Mouse (Mus musculus): ENCODE results near the gene Dpf2. TPM values are rescaled to one million over a fixed set of nuclear protein-coding genes. Genes with fewer than 3 reads are reported as not detected.
A peak's percentile ranks its signal among the peaks of the same experiment; 100 is the strongest.

The Dpf2 gene
- polyA plus RNA-seq, 1 experiment from 2014 or later = 109 TPM

DNA sequence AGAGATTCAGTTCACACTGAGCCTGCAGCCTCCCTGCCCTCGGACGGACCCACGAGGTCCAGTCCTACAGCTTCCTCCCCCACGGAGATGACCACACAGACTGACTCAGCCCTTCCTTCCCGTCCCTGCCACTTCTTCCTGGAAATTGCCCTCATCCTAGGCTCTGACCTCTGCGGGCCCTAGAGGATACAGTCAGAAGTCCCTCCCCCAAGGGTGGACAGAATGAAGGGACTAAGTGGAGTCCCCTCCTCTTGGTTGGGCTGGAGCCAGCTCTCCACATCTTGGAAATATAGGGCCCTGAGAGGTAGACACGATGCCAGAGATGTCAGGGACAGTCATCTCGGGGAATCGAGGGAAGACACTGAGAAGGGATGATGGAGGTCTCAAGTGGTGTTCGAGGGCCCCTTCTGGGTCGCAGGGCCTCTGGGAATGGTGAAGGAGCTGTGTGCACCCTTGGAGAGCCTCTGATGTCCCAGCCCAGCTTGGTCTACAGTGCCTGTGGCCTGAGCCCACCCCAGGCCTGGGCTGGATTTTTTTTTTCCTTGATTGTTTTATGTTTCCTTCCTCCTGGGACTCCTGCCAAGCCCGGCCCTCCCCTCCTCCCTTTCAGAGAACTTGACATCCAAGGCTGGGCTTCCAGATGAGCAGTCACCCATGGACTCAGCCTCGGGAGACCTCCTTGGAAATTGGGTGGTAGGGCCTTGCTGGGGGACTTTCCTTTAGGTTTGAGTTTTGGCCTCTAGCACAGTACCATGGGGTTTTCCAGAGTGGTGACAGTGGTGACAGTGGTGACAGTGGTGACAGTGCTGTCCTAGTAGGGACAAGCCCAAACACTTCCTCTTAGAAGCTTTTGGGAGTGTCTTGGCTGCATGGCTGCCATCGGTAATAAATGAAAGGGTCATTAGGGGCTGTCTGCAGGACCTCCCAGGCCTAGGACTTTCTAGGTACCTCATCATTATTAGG is 17.1 kb upstream of the Dpf2 start:
- Histone ChIP-seq H3K4me1 (replicated peaks) (peaks cover 38% of the 10 kb centered on the region), H3K4me3 (replicated peaks) (no peak overlapping the region), H3K27ac (peak overlapping the region; percentile 57), H3K4me2 (replicated peaks) (peak overlapping the region; percentile 4; the same call in 1 of the 2 replicates), H3K9me3 (no peaks in the 10 kb centered on the region), H3K36me3 (no peaks in the 10 kb centered on the region), H3K27me3 (replicated peaks) (no peaks in the 10 kb centered on the region), H3K9ac (no peak overlapping the region)
- peak; percentile 56 for ATAC-seq
- WGBS = 46% methylated on average over 14 of the region's 14 CpGs

DNA sequence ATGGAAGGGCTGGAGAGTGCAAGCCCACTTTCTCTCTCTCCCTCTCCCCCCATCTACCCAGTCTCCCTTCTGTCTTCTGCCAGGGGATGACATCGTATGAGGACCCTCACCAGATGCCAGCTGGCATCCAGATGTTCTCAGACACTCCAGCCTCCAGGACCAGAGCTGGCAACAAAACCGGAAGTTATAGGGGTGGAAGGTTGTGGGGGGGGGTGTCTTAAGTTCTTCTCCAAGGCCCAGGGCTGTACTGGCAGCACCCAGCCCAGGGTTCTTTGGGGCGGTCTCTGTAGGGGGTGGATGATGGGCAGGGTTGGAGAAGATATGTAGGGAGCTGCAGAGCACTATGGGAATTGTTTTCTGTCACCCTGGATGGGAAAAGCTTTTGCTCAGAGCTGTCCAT is 15.7 kb upstream of the Dpf2 start:
- H3K27ac ChIP-seq = no peak overlapping the region
- WGBS = 35% methylated on average over 3 of the region's 3 CpGs
- no peak overlapping the region for H3K4me3 ChIP-seq (replicated peaks)
- H3K4me2 ChIP-seq (replicated peaks) = no peak overlapping the region
- H3K36me3 ChIP-seq = no peaks in the 10 kb centered on the region
- H3K9ac ChIP-seq = no peak overlapping the region
- ATAC-seq = no peak
- peaks cover 36% of the 10 kb centered on the region for H3K4me1 ChIP-seq (replicated peaks)
- H3K27me3 ChIP-seq (replicated peaks) = no peaks in the 10 kb centered on the region
- H3K9me3 ChIP-seq = no peaks in the 10 kb centered on the region

DNA sequence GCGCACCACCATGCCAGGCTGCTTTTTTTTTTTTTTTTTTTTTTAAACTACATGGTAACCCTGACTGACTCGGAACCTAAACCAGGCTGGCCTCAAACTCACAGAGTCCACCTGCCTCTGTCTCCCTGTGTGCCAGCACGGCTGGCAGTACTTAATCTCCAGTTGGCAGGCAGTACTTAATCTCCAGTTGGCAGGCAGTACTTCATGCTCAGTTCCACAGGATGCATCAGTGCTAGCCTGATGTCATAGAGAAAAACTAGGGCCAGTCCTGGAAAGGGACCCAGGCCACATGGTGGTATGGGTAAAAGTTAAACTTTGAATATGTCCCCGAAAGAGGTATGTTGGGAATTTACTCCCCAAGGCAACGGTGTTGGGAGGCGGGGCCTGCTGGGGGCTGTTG is 15.3 kb upstream of the Dpf2 start:
- peaks cover 38% of the 10 kb centered on the region for H3K4me1 ChIP-seq (replicated peaks)
- H3K9ac ChIP-seq = no peak overlapping the region
- no peak overlapping the region for H3K4me3 ChIP-seq (replicated peaks)
- no peaks in the 10 kb centered on the region for H3K27me3 ChIP-seq (replicated peaks)
- no peak for ATAC-seq
- 62% methylated on average over 6 of the region's 6 CpGs for WGBS
- H3K36me3 ChIP-seq = no peaks in the 10 kb centered on the region
- H3K27ac ChIP-seq = no peak overlapping the region
- no peak overlapping the region for H3K4me2 ChIP-seq (replicated peaks)
- H3K9me3 ChIP-seq = no peaks in the 10 kb centered on the region

DNA sequence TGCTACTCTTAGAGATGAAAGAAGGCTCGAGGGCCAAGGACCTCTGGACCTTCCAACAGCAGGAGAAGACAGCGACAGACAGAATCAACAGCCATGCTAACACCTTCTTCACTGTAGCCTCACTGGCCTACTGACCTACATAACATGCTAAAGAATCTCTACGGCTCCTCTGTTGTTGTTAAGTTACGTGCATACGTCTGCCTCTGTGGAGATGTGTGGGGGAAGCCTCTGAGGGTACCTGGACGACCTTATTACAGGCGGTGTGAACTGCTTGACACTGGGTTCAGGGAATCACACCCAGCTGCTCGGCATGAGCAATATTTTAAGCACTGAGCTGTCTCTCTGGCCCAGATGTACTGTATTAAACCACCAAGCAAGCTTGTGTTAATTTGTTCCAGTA is 14.7 kb upstream of the Dpf2 start:
- peaks cover 41% of the 10 kb centered on the region for H3K4me1 ChIP-seq (replicated peaks)

DNA sequence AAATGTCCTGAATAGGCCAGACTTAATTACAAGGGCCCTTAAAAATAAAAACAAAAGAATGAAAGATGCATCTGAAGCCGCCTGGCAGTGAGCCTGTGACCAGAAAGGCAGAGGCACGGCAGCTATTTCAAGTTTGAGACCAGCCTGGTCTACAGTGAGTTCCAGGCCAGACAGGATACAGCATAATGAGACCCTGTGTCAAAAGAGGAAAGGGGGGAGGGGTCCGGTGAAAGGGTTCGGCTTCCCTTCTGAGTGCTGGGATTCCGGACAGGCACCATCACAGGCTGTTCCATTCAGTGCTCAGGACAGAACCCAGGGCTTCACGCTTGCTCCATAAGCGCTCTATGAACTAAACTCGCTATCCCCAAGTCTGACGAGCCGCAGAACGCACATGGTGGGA is 14.2 kb upstream of the Dpf2 start:
- Histone ChIP-seq H3K27ac (no peak overlapping the region), H3K4me1 (replicated peaks) (peaks cover 46% of the 10 kb centered on the region)

More for the DNA sequence above, 14.7 kb upstream of the Dpf2 start:
- Histone ChIP-seq H3K9ac (no peak overlapping the region), H3K9me3 (no peaks in the 10 kb centered on the region), H3K27me3 (replicated peaks) (no peaks in the 10 kb centered on the region), H3K4me3 (replicated peaks) (no peak overlapping the region), H3K27ac (no peak overlapping the region), H3K4me2 (replicated peaks) (no peak overlapping the region), H3K36me3 (no peaks in the 10 kb centered on the region)
- ATAC-seq = no peak
- WGBS = 76% methylated on average over 8 of the region's 8 CpGs

DNA sequence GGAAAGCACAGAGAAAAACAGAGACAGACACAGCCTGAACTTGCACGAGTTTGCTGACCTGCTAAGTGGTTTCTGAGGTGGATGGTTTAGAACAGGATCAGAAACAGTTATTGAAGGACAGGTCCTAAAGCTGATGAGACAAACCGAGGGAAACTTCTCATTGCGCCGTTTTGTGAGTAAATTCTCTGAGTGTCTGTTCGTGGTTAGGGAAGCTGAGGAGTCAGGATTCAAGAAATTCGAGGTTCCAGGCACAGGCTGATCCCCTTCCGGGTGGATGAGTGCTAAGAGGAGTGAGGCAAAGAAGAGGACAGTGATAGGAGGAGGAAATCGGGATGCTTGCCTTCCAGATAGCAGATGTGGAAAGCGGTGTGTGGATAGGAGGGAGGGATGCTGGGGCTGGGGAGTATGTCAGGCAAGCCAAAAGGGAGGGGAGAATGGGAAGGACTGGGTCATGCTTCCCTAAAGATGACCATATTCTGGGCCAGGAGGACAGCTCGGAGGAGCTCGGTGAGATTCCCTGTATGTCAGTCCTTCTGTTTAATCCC is 12.6 kb upstream of the Dpf2 start:
- Histone ChIP-seq H3K4me2 (replicated peaks) (peak overlapping the region; percentile 89), H3K4me3 (replicated peaks) (peak overlapping the region; percentile 51), H3K27ac (peak overlapping the region; percentile 92; the same call in 1 of the 2 replicates), H3K9me3 (no peaks in the 10 kb centered on the region), H3K36me3 (no peaks in the 10 kb centered on the region), H3K4me1 (replicated peaks) (peaks cover 46% of the 10 kb centered on the region), H3K27me3 (replicated peaks) (no peaks in the 10 kb centered on the region), H3K9ac (0 out of 2 replicates have a peak overlapping the region, but pooled peaks have one; percentile 15)
- no peak for ATAC-seq
- WGBS = 27% methylated on average over 11 of the region's 11 CpGs

More for the DNA sequence above, 14.2 kb upstream of the Dpf2 start:
- no peak overlapping the region for H3K4me2 ChIP-seq (replicated peaks)
- H3K4me3 ChIP-seq (replicated peaks) = no peak overlapping the region
- 73% methylated on average over 11 of the region's 11 CpGs for WGBS
- no peaks in the 10 kb centered on the region for H3K27me3 ChIP-seq (replicated peaks)
- H3K9me3 ChIP-seq = no peaks in the 10 kb centered on the region
- no peaks in the 10 kb centered on the region for H3K36me3 ChIP-seq
- ATAC-seq = no peak
- no peak overlapping the region for H3K9ac ChIP-seq

DNA sequence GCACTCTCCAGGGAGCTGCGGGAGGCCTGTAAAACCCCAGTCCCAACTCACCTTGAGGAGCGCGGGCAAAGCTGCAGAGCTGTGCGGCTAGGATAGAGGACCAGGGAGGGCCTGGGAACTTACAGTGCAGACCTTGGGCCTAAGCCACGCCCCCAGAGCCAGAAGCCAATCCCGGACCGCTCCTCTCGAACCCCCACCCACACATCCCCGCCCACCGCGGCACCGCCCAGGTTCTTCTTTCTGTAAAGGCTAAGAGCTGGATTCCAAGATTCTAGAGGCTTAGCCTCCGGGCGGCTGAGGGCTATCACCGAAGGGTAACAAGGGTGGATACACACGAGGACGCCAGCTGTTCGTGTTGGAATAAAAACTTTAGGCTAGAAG is 11.9 kb upstream of the Dpf2 start, which contains the start of gene Cdc42ep2:
TSS of gene Cdc42ep2 (minus strand) at position 104 of the 381 bp plus-strand sequence.
- H3K9ac ChIP-seq = peak within 1 kb of the TSS; percentile 51

DNA sequence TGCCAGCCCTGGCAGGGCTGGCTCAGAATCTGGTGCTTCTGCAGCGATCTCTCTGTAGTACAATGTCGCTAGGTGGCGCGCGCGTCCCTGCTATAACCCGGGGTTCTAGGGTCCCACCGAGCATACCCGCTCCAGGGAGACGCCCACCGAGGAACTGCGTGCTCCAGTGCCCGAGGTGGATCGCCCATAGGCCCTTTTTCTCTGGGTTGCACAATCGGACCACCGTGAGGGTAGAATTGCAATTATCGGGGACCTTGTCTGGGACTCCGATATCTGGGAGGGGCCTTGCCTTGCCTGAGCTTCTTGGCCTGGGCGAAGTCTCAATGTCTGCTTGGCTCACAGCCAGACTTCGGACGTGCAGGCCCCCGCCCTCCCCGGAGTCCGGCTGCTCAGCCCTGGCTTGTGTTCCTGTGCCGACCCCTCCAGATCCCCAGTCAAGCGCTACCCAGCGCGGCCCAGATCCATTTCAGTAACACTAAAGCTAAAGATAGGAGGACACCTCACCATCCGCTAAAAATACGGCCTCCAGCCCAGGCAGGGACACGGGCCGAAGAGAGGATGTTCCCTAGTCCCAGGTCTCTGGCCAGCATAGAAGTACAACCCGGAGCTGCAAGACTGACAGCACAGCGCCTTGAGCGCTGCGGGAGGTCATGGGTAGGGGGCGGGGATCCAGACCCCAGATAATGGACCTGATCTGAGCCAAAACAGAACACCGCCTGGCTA is 11.3 kb upstream of the Dpf2 start:
- Histone ChIP-seq H3K36me3 (no peaks in the 10 kb centered on the region), H3K9ac (peak overlapping the region; percentile 51), H3K4me1 (replicated peaks) (peaks cover 34% of the 10 kb centered on the region), H3K27ac (peak overlapping the region; percentile 92), H3K4me3 (replicated peaks) (peak overlapping the region; percentile 51), H3K9me3 (no peaks in the 10 kb centered on the region), H3K27me3 (replicated peaks) (no peaks in the 10 kb centered on the region), H3K4me2 (replicated peaks) (peak overlapping the region; percentile 89)
- ATAC-seq = peak; percentile 83
- under 1% methylated on average over 38 of the region's 38 CpGs for WGBS

More for the DNA sequence above, 11.9 kb upstream of the Dpf2 start, which contains the start of gene Cdc42ep2:
- peak within 1 kb of the TSS; percentile 89 for H3K4me2 ChIP-seq (replicated peaks)
- H3K27me3 ChIP-seq (replicated peaks) = no peaks in the 10 kb centered on the region
- no peaks in the 10 kb centered on the region for H3K36me3 ChIP-seq
- no peaks in the 10 kb centered on the region for H3K9me3 ChIP-seq
- peak within 1 kb of the TSS; percentile 51 for H3K4me3 ChIP-seq (replicated peaks)
- peak within 1 kb of the TSS; percentile 92 for H3K27ac ChIP-seq
- 0% methylated on average over 18 of the region's 18 CpGs for WGBS
- ATAC-seq = peak; percentile 94
- H3K4me1 ChIP-seq (replicated peaks) = peaks cover 39% of the 10 kb centered on the region

DNA sequence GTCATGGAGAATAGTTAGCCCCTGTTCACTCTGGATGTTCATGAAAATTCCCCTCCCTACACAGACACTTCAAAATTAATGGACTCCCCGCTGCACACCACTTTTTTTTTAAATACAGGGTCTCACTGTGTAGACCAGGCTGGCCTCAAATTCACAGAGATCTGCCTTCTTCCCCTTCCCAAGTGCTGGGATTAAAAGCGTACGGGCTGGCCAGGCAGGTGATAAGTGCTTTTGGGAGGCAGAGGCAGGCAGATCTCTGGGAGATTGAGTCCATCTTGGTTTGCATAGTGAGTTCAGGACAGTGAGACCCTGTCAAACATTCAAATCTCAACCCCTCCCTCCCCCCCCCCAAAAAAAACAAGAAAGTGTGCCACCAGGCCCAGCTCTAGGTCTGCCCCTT is 10.2 kb upstream of the Dpf2 start:
- Histone ChIP-seq H3K4me1 (replicated peaks) (peaks cover 24% of the 10 kb centered on the region), H3K9me3 (no peaks in the 10 kb centered on the region), H3K27me3 (replicated peaks) (no peaks in the 10 kb centered on the region), H3K27ac (no peak overlapping the region), H3K36me3 (peaks cover 3% of the 10 kb centered on the region; the same call in 1 of the 2 replicates), H3K9ac (no peak overlapping the region), H3K4me3 (replicated peaks) (no peak overlapping the region), H3K4me2 (replicated peaks) (peak overlapping the region; percentile 48)
- ATAC-seq = no peak
- WGBS = 88% methylated on average over 3 of the region's 3 CpGs

DNA sequence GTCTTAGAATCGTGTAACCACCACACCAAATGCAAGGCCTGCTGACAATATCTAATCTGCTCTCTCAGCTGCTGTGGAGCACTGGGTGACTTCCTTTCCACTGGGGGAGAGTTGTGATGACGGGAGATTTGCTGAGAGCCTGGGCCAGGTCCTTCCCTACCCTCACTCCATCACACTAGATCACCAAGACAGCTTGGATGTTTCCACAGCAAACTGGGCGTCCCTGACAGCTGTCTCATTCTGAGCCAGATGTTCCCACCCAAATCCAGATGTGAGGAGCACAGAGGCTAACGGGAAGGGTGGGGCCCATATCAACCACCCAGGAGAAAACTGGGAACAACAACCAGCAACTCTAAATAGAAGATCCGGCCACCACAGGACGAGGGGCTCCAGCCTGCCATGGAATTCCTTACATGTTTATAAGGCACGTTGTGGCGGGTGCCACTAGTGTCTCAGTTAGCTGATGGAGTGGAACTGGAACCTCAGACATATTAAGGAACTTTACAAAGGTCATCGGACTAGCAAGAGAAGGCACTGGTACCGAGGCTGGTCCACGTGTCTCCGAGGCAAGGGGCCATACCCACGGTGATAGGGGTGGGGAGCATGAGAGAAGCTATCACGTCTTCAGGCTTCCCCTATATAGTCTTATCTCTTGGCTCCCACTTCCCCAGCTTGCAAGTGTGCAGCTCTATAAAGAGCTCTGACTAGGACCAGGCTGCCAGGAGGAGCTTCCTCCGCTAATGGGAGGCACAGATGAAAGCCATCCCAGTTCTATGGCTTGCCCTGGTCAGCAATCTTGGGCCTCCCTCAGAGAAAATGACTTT is 9.5 kb upstream of the Dpf2 start:
- no peak for ATAC-seq
- H3K4me2 ChIP-seq (replicated peaks) = peak overlapping the region; percentile 48
- H3K27me3 ChIP-seq (replicated peaks) = no peaks in the 10 kb centered on the region
- no peak overlapping the region; the same call in 1 of the 2 replicates for H3K4me3 ChIP-seq (replicated peaks)
- no peaks in the 10 kb centered on the region for H3K9me3 ChIP-seq
- H3K36me3 ChIP-seq = peaks cover 9% of the 10 kb centered on the region; the same call in 1 of the 2 replicates
- no peak overlapping the region for H3K27ac ChIP-seq
- WGBS = 68% methylated on average over 15 of the region's 15 CpGs
- H3K9ac ChIP-seq = 0 out of 2 replicates have a peak overlapping the region, but pooled peaks have one; percentile 45
- H3K4me1 ChIP-seq (replicated peaks) = peaks cover 24% of the 10 kb centered on the region

DNA sequence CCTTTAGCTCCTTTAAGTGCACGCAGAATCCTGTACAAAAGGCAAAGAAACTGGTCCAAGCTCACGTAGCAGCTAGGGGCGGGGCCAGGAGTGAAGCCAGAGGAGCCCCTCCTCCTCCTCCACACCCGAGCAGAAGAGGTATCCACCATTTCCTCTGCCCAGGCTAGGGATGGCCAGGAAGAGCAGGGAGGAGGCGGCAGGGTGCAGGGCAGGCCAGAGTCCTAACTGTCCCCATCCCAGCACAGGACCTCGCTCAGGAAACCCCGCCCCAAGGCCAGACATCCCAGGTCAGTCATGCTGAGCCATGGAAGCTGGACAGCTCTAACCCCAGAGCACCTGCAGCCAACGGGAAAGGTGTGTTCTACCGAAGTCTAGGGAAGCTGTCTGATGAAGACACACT is 8.9 kb upstream of the Dpf2 start:
- Histone ChIP-seq H3K27ac (no peak overlapping the region), H3K9me3 (no peaks in the 10 kb centered on the region), H3K4me3 (replicated peaks) (no peak overlapping the region; the same call in 1 of the 2 replicates), H3K9ac (peak overlapping the region; percentile 45; the same call in 1 of the 2 replicates), H3K27me3 (replicated peaks) (no peaks in the 10 kb centered on the region), H3K36me3 (peaks cover 14% of the 10 kb centered on the region; the same call in 1 of the 2 replicates), H3K4me2 (replicated peaks) (peak overlapping the region; percentile 48), H3K4me1 (replicated peaks) (peaks cover 24% of the 10 kb centered on the region)
- ATAC-seq = no peak
- WGBS = 19% methylated on average over 9 of the region's 9 CpGs
